Mouse (Mus musculus) small intestine, adult 2 months (tissue): ENCODE measurements around the gene Ankrd33.

Experiments
- CTCF ChIP-seq: fragments of 200-500 bp; IDR thresholded peaks from 2 replicates; pipeline ENCODE4 v1.5.1; 2012; ENCODE audit warnings: low read depth, mild to moderate bottlenecking, control low read depth, inconsistent platforms, low read length, moderate library complexity, mixed read lengths; ENCODE audit not compliant: insufficient replicate concordance, insufficient read length; ENCODE audit errors: extremely low read depth
- POLR2A ChIP-seq: fragments of 200-500 bp; IDR thresholded peaks from 2 replicates; pipeline ENCODE4 v1.6.1; 2012; ENCODE audit warnings: low read depth, mild to moderate bottlenecking, control low read depth, inconsistent platforms, low read length, moderate library complexity

- no peak for TF ChIP-seq CTCF
- no peak for TF ChIP-seq POLR2A
Observed at GRCm38 (mm10) chr15:101072736-101073135, 42.8 kb upstream of the Ankrd33 start.
